Mouse (Mus musculus) thymus, adult 2 months (tissue): ENCODE data around the gene Ccdc58.

ENCODE experiments used
- CTCF ChIP-seq: fragments of 200-500 bp; IDR thresholded peaks from 2 replicates; pipeline ENCODE4 v1.5.1; 2012; ENCODE audit warnings: mild to moderate bottlenecking, control low read depth, low read length, moderate library complexity, borderline replicate concordance; ENCODE audit not compliant: control insufficient read depth, poor library complexity, insufficient read depth; ENCODE audit errors: extremely low read depth
- POLR2A ChIP-seq: fragments of 200-500 bp; IDR thresholded peaks from 2 replicates; pipeline ENCODE4 v1.6.1; 2012; ENCODE audit warnings: mild to moderate bottlenecking, low read length, control low read depth, moderate library complexity; ENCODE audit not compliant: control insufficient read depth, poor library complexity, insufficient read depth; ENCODE audit errors: extremely low read depth

- TF ChIP-seq POLR2A (no peak), CTCF (no peak)
Observed at GRCm38 (mm10) chr16:36043964-36044363, 27.5 kb upstream of the Ccdc58 start.
